Mouse (Mus musculus): ENCODE measurements around the gene Myo10.

DNA sequence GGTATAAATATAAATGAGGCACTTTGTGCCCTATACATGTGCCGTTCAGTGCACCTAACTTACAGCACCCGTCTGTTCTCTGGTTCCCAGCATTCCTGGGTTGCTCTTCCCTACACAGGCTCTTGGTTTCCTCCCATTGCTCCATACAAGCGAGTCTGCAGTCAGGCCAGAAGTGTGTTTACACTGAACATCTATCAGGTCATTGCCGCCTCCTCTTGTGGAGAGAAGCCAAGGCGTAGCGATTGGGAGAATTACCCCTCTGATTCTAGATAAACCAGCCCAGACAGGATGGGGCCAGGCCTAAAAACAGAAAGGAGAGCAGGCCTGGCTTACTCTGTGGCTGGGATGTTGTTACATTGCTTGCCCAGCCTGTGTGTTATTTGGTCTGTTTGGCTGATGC is 187.3 kb downstream of the Myo10 start:
- no peak for TF ChIP-seq TAL1 (IDR thresholded peaks at IDR 0.05; ENCODE audit: low read length)
- TF ChIP-seq GATA1 (IDR thresholded peaks at IDR 0.05; ENCODE audit: low read length), result no peak
